7 mouse cellular contexts compared by ENCODE assay signal in genomic region chr9:110651931-110652722, GRCm38 (mm10). TPM values are rescaled to one million over a fixed set of nuclear protein-coding genes. Genes with fewer than 3 reads are reported as not detected.
DNase-seq lines count a peak whose midpoint lies in the region; ATAC-seq and TF ChIP-seq lines count a peak whose summit lies in the region.

No protein-coding gene starts in this region.

- peak overlapping the region; percentile 78 for H3K4me3 ChIP-seq in thymus, adult 2 months (ENCODE audit: control insufficient read depth, insufficient read depth, low read length)

- H3K27me3 ChIP-seq in thymus, adult 2 months (ENCODE audit: control insufficient read depth, insufficient read depth, low read length), result no peaks in the 10 kb centered on the region

- peak; percentile 70 for DNase-seq in urinary bladder, postnatal 14 days (ENCODE audit: low spot score)
- DNase-seq in urinary bladder, postnatal 36 days (ENCODE audit: low spot score in 2 of 2), result no peak
- DNase-seq in kidney, adult 18-20 months, result peak; percentile 63
- DNase-seq in lung, postnatal 10 days, result peak; percentile 82
- DNase-seq in thymus, adult 2 months, result peak; percentile 72
- no peak for DNase-seq in frontal cortex, postnatal 36 days (ENCODE audit: low spot score in 2 of 2)

- TF ChIP-seq POLR2A in thymus, adult 2 months (IDR thresholded peaks at IDR 0.05; ENCODE audit: control insufficient read depth, extremely low read depth, insufficient read depth, low read length, poor library complexity), result no peak

- no peak; the same call in 1 of the 2 replicates for TF ChIP-seq CTCF in thymus, adult 2 months (IDR thresholded peaks at IDR 0.05; ENCODE audit: borderline replicate concordance, control insufficient read depth, extremely low read depth, insufficient read depth, low read length, poor library complexity)

- peaks cover 41% of the 10 kb centered on the region for H3K4me1 ChIP-seq in thymus, adult 2 months (replicated peaks; ENCODE audit: control insufficient read depth, insufficient read depth, low read length)

- no peaks in the 10 kb centered on the region for H3K36me3 ChIP-seq in thymus, adult 2 months (ENCODE audit: control insufficient read depth, insufficient read depth, low read length)

- peak; percentile 20 for ATAC-seq in granulocyte monocyte progenitor cell, adult 5-6 weeks (replicated peaks; ENCODE audit: poor library complexity, severe bottlenecking)

- peak overlapping the region; percentile 80 for H3K27ac ChIP-seq in thymus, adult 2 months (ENCODE audit: control insufficient read depth, insufficient read depth, low read length)

- 4% methylated on average over 13 of the region's 13 CpGs for WGBS in thymus, adult 2 months

RNA-seq across cellular contexts. Expression of gene Nbeal2, which starts 1.8 kb away (rescaled TPM):
- 37.5 and 49.2 TPM in 2 replicates for total RNA-seq in granulocyte monocyte progenitor cell, adult 5-6 weeks (2014; fragmentation: Nextera tagmentation)
- total RNA-seq in granulocyte monocyte progenitor cell, adult 5-6 weeks (2017), result 11.0 and 13.9 TPM in 2 replicates
- polyA plus RNA-seq in thymus, adult 2 months (2012; rRNA removed), result 297 and 301 TPM in 2 replicates

RNA-seq across cellular contexts. Expression of gene Ccdc12, which starts 4.2 kb away (rescaled TPM):
- 149 TPM in 2 replicates for total RNA-seq in granulocyte monocyte progenitor cell, adult 5-6 weeks (2014; fragmentation: Nextera tagmentation)
- total RNA-seq in granulocyte monocyte progenitor cell, adult 5-6 weeks (2017), result 98.5 and 104 TPM in 2 replicates
- 105 and 152 TPM in 2 replicates for polyA plus RNA-seq in thymus, adult 2 months (2012; rRNA removed)

RNA-seq across cellular contexts. Expression of gene Nradd, which starts 27.9 kb away (rescaled TPM):
- 4.4 and 4.5 TPM in 2 replicates for total RNA-seq in granulocyte monocyte progenitor cell, adult 5-6 weeks (2014; fragmentation: Nextera tagmentation)
- total RNA-seq in granulocyte monocyte progenitor cell, adult 5-6 weeks (2017), result 0.99 and 4.7 TPM in 2 replicates
- polyA plus RNA-seq in thymus, adult 2 months (2012; rRNA removed), result 9.2 and 13.2 TPM in 2 replicates

Comparison
In these comparisons a context has a peak if more than half of its experiments do, and no peak if none do; other contexts are left out.
1. DNase-seq: peak in urinary bladder, postnatal 14 days (single experiment), kidney, adult 18-20 months (single experiment), lung, postnatal 10 days (single experiment) and thymus, adult 2 months (single experiment); none in urinary bladder, postnatal 36 days (0 of 2) and frontal cortex, postnatal 36 days (0 of 2).